Mouse (Mus musculus) heart, embryonic 11.5 days (tissue): Measurements from ENCODE around the gene Olfr1218. TPM values are rescaled to one million over a fixed set of nuclear protein-coding genes. Genes with fewer than 3 reads are reported as not detected.

Source experiments
- ATAC-seq: fragments of 200-750 bp; cut with Nextera tagmentation; replicated peaks from 2 replicates; pipeline ENCODE4 v1.8.0; 2017; ENCODE audit warnings: moderate library complexity; ENCODE audit not compliant: insufficient number of reproducible peaks, low FRiP score, low TSS enrichment
- H3K27ac ChIP-seq: fragments of 300-500 bp; sonication (generic); 2 replicates; pipeline ENCODE4 v1.5.1; 2014; ENCODE audit warnings: mild to moderate bottlenecking, low read depth, low read length
- H3K27me3 ChIP-seq: fragments of 300-500 bp; sonication (generic); 2 replicates; pipeline ENCODE4 v1.6.1; 2014; ENCODE audit warnings: mild to moderate bottlenecking, low read length, mixed read lengths; ENCODE audit not compliant: control insufficient read depth, insufficient read depth
- H3K36me3 ChIP-seq: fragments of 300-500 bp; sonication (generic); 2 replicates; pipeline ENCODE4 v1.6.1; 2014; ENCODE audit warnings: mild to moderate bottlenecking, low read length, moderate library complexity, mixed read lengths; ENCODE audit not compliant: control insufficient read depth, insufficient read depth
- H3K4me1 ChIP-seq: fragments of 300-500 bp; sonication (generic); 2 replicates; pipeline ENCODE4 v1.6.1; 2014; ENCODE audit warnings: low read length; ENCODE audit not compliant: control insufficient read depth, insufficient read depth
- H3K4me2 ChIP-seq: fragments of 300-500 bp; sonication (generic); 2 replicates; pipeline ENCODE4 v1.6.1; 2014; ENCODE audit warnings: mild to moderate bottlenecking, moderate library complexity
- H3K4me3 ChIP-seq: fragments of 300-500 bp; sonication (generic); 2 replicates; pipeline ENCODE4 v1.5.1; 2014; ENCODE audit warnings: low read depth, low read length
- H3K9ac ChIP-seq: fragments of 300-500 bp; sonication (generic); 2 replicates; pipeline ENCODE4 v1.6.1; 2014; ENCODE audit warnings: mild to moderate bottlenecking, low read depth, low read length, moderate library complexity
- H3K9me3 ChIP-seq: fragments of 300-500 bp; sonication (generic); replicated peaks from 2 replicates; pipeline ENCODE4 v1.6.1; 2016; ENCODE audit warnings: low read length; ENCODE audit not compliant: control insufficient read depth
- WGBS: fragments of 180-500 bp; shearing (Covaris S2); extraction: QIAGEN DNeasy Blood & Tissue Kit; methylation state at CpG from one replicate; pipeline ENCODE4 v1.1.7; 2014; ENCODE audit not compliant: insufficient replicate concordance; 5-methylcytosine and 5-hydroxymethylcytosine counted together
- polyA plus RNA-seq: library from polyadenylated mRNA; unstranded; fragments of >200 nt; fragmentation: Nextera tagmentation; extraction: Ambion mirVana; gene quantifications from 2 replicates; pipeline ENCODE4 v1.2.1, GENCODE M21; 2014

The Olfr1218 gene
- polyA plus RNA-seq, 1 experiment from 2014 or later = not detected

- no peak for ATAC-seq
- H3K4me3 ChIP-seq = no peak within 1 kb of the TSS
- 73% methylated on average over 2 of the region's 2 CpGs for WGBS
- H3K27me3 ChIP-seq = no peaks in the 10 kb centered on the region
- no peak within 1 kb of the TSS for H3K4me2 ChIP-seq
- no peaks in the 10 kb centered on the region for H3K4me1 ChIP-seq
- H3K9me3 ChIP-seq = no peaks in the 10 kb centered on the region
- H3K9ac ChIP-seq = no peak within 1 kb of the TSS
- H3K36me3 ChIP-seq = no peaks in the 10 kb centered on the region
- H3K27ac ChIP-seq = no peak within 1 kb of the TSS
Observed at GRCm38 (mm10) chr2:89006873-89007272, 54.1 kb downstream of the Olfr1218 start, which contains the start of gene Olfr1215. Gene Olfr1215, minus strand, starts transcription at chr2:89006973.

Other genes with a start within 250 kb of the Olfr1218 start
- gene Olfr1202, start 246.7 kb downstream of the Olfr1218 start, polyA plus RNA-seq = not detected in 2 replicates
- not detected in 2 replicates for gene Olfr1205, start 231.4 kb downstream of the Olfr1218 start, polyA plus RNA-seq
- gene Olfr1204, start 211.9 kb downstream of the Olfr1218 start, polyA plus RNA-seq = not detected in 2 replicates
- gene Olfr1206, start 198.0 kb downstream of the Olfr1218 start, polyA plus RNA-seq = not detected in 2 replicates
- gene Olfr1208, start 158.9 kb downstream of the Olfr1218 start, polyA plus RNA-seq = not detected in 2 replicates
- not detected in 2 replicates for gene Olfr1209, start 146.0 kb downstream of the Olfr1218 start, polyA plus RNA-seq
- not detected in 2 replicates for gene Olfr1211, start 123.1 kb downstream of the Olfr1218 start, polyA plus RNA-seq
- gene Olfr1212, start 107.2 kb downstream of the Olfr1218 start, polyA plus RNA-seq = not detected in 2 replicates
- gene Gm13762, start 80.9 kb downstream of the Olfr1218 start, polyA plus RNA-seq = not detected in 2 replicates
- not detected in 2 replicates for gene Olfr1214, start 68.5 kb downstream of the Olfr1218 start, polyA plus RNA-seq
- gene Olfr1215, start 54.2 kb downstream of the Olfr1218 start, polyA plus RNA-seq = not detected in 2 replicates
- gene Olfr1216, start 42.8 kb downstream of the Olfr1218 start, polyA plus RNA-seq = not detected in 2 replicates
- not detected in 2 replicates for gene Olfr1217, start 29.1 kb downstream of the Olfr1218 start, polyA plus RNA-seq
- gene Olfr1219, start 22.3 kb upstream of the Olfr1218 start, polyA plus RNA-seq = not detected in 2 replicates
- gene Olfr1220, start 45.6 kb upstream of the Olfr1218 start, polyA plus RNA-seq = not detected in 2 replicates
- gene Olfr1221, start 56.1 kb upstream of the Olfr1218 start, polyA plus RNA-seq = not detected in 2 replicates
- gene Olfr1222, start 71.9 kb upstream of the Olfr1218 start, polyA plus RNA-seq = not detected in 2 replicates
- not detected in 2 replicates for gene Olfr1223, start 90.4 kb upstream of the Olfr1218 start, polyA plus RNA-seq
- gene Olfr1224-ps1, start 102.9 kb upstream of the Olfr1218 start, polyA plus RNA-seq = not detected in 2 replicates
- gene Olfr1225, start 113.5 kb upstream of the Olfr1218 start, polyA plus RNA-seq = not detected in 2 replicates
- gene Olfr1226, start 138.9 kb upstream of the Olfr1218 start, polyA plus RNA-seq = not detected in 2 replicates
- not detected in 2 replicates for gene Olfr1228, start 192.9 kb upstream of the Olfr1218 start, polyA plus RNA-seq
- not detected in 2 replicates for gene Olfr1229, start 226.8 kb upstream of the Olfr1218 start, polyA plus RNA-seq
- gene Olfr1230, start 236.1 kb upstream of the Olfr1218 start, polyA plus RNA-seq = not detected in 2 replicates
- gene Olfr1231, start 245.9 kb upstream of the Olfr1218 start, polyA plus RNA-seq = not detected in 2 replicates